Mouse (Mus musculus) heart, embryonic 10.5 days (tissue): ENCODE measurements at regions not wholly inside any gene's neighbourhood (a gene's known extent, or its start where the extent isn't known, plus 50 kb on each side); places are given as distances from the start of the nearest gene placed in this dataset.

Source experiments
- DNase-seq: peaks from one replicate; pipeline ENCODE4 v3.0.0-alpha.2; 2017; ENCODE audit warnings: low spot score
- H3K27ac ChIP-seq: fragments of 300-500 bp; sonication (generic); 2 replicates; pipeline ENCODE4 v1.5.1; 2016; ENCODE audit warnings: mild to moderate bottlenecking
- H3K27me3 ChIP-seq: fragments of 300-500 bp; sonication (generic); 2 replicates; pipeline ENCODE4 v1.6.1; 2016; ENCODE audit warnings: mild to moderate bottlenecking; ENCODE audit not compliant: poor library complexity, insufficient read depth, severe bottlenecking
- H3K36me3 ChIP-seq: fragments of 300-500 bp; sonication (generic); 2 replicates; pipeline ENCODE4 v1.6.1; 2016; ENCODE audit warnings: mild to moderate bottlenecking, moderate library complexity
- H3K4me1 ChIP-seq: fragments of 300-500 bp; sonication (generic); 2 replicates; pipeline ENCODE4 v1.6.1; 2016; ENCODE audit warnings: mild to moderate bottlenecking
- H3K4me3 ChIP-seq: fragments of 300-500 bp; sonication (generic); 2 replicates; pipeline ENCODE4 v1.5.1; 2016; ENCODE audit warnings: mild to moderate bottlenecking, moderate library complexity
- H3K9me3 ChIP-seq: fragments of 300-500 bp; sonication (generic); 2 replicates; pipeline ENCODE4 v1.6.1; 2016; ENCODE audit warnings: mild to moderate bottlenecking, moderate library complexity
- WGBS: fragments of 180-500 bp; shearing (Covaris S2); methylation state at CpG from one replicate; pipeline ENCODE4 v1.1.7; 2016; 5-methylcytosine and 5-hydroxymethylcytosine counted together

DNA sequence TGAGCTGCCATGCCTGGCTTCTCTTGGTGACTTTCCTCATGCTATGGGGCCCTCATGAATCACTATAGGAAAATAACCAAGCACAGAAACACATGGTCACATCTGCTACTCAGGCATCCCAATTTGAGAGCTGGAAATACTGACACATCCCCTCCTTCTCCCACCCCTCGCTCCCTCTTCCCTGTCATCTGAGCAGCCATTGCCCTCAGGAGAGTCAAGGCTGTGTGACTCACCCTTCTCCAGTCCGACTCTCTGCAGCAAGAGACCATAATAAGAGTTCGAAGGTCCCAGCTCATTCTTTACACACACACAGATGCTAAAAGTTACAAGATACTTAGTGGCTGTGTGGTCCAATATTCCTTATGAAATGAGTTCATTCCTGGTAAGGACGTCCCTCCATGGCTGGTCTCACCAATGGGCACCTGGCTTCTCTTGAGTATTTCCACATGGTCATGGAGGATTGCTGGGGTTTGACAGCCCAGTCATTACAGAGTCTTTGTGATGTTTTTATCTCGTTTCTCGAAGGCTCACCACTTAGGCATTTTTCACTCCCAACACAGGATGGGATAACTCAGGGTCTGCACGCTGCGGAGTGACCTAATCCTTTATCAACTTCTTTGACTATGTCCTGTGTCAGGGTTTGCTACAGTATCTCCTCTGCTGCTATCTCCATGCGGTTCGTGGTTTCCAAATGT, 74.8 kb upstream of the Lnx1 start:
- H3K4me3 ChIP-seq: no peak overlapping the region
- WGBS: 39% methylated on average over 10 of the region's 10 CpGs

DNA sequence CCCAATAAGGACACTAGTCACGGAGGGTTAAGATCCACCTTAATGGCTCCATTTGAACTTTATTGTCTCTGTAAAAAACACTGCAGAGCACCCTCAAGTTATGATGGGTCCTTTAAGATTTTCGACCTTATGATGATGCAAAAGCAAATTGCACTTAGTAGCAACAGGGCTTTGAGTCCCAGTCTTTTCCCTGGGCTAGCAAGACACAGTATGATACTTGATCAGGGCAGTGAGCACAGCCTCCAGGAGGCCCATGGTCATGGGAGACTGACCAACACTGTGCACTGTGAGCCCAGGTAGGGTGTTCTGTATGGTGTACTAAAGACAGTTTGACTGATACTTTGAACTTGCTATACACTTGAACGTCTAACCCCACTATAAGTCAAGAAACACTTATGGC, 73.4 kb upstream of the Lnx1 start:
- H3K9me3 ChIP-seq: no peaks in the 10 kb centered on the region
- no peaks in the 10 kb centered on the region for H3K4me1 ChIP-seq
- no peak overlapping the region for H3K4me3 ChIP-seq
- 77% methylated on average over 3 of the region's 3 CpGs for WGBS
- no peak for DNase-seq
- no peak overlapping the region for H3K27ac ChIP-seq
- peaks cover 7% of the 10 kb centered on the region; the same call in 1 of the 2 replicates for H3K27me3 ChIP-seq
- H3K36me3 ChIP-seq: no peaks in the 10 kb centered on the region

More for the DNA sequence above, 74.8 kb upstream of the Lnx1 start:
- no peak for DNase-seq
- H3K36me3 ChIP-seq: no peaks in the 10 kb centered on the region
- no peaks in the 10 kb centered on the region for H3K9me3 ChIP-seq
- H3K27ac ChIP-seq: no peak overlapping the region
- no peaks in the 10 kb centered on the region for H3K4me1 ChIP-seq
- peaks cover 4% of the 10 kb centered on the region; the same call in 1 of the 2 replicates for H3K27me3 ChIP-seq

DNA sequence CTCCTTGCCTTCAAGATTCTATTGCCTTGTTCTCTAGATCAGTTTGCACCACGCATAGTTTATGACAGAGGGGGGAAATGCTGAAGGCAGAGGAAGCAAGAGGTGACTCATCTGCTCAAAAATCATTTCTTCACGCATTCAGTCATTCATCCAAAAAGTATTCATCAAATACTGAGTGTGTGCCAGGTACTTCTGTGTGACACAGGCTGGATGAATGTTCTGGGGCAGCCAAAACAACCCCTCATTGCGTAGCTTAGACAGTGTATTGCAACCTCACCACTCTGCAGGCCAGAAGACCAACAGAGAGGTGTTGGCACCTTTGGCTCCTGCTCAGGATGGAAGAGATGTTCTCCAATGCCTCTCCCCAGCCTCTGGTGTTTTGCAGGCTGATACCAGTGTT, 72.9 kb upstream of the Lnx1 start:
- DNase-seq: no peak
- no peaks in the 10 kb centered on the region for H3K9me3 ChIP-seq
- H3K4me1 ChIP-seq: peaks cover 1% of the 10 kb centered on the region; the same call in 1 of the 2 replicates
- H3K27ac ChIP-seq: no peak overlapping the region
- WGBS: 82% methylated on average over 3 of the region's 3 CpGs
- no peak overlapping the region for H3K4me3 ChIP-seq
- H3K36me3 ChIP-seq: no peaks in the 10 kb centered on the region
- peaks cover 7% of the 10 kb centered on the region; the same call in 1 of the 2 replicates for H3K27me3 ChIP-seq

DNA sequence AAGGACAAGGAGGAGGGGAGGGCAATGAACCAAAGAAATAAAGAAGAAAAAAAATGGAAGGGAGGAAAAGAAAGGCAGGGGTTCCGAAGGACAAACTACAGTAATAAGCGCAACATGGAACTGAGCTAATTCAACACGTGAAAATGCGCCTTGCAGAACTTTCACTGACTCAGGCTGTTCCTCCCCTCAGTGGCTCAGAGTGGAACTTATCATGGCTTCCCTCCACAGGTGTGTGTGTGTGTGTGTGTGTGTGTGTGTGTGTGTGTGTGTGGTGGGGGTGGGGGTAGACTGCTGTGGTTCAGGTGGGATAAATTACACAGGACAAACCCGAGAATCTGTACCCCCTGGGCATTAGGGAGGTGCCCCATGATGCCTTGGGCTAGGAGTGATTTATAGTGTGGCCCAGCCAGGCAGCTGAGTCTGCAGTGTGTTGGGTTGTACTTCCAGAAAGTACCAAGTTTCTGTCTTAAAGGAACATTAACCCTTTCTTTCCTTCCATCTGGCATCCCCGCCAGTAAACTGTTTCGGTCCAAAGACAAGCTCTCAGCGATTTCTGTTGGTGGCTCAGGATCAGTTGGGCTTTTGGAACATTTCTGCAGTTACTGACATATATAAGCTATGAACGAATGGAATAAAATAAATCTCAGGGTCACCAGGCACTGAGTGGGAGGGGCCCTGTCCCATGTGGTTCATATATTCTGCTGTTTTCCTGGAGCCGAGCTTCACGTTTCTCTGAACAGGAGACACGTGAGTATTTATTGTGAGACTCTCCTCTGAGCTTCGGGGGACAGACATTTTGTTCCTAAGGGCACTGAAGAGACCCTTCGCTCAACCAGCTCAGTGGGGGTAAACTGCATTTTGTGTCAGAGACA, 71.1 kb upstream of the Lnx1 start:
- no peak overlapping the region for H3K4me3 ChIP-seq
- no peaks in the 10 kb centered on the region for H3K36me3 ChIP-seq
- H3K9me3 ChIP-seq: no peaks in the 10 kb centered on the region
- H3K27ac ChIP-seq: no peak overlapping the region
- no peak for DNase-seq
- peaks cover 7% of the 10 kb centered on the region; the same call in 1 of the 2 replicates for H3K27me3 ChIP-seq
- peaks cover 12% of the 10 kb centered on the region for H3K4me1 ChIP-seq
- WGBS: 85% methylated on average over 14 of the region's 14 CpGs

DNA sequence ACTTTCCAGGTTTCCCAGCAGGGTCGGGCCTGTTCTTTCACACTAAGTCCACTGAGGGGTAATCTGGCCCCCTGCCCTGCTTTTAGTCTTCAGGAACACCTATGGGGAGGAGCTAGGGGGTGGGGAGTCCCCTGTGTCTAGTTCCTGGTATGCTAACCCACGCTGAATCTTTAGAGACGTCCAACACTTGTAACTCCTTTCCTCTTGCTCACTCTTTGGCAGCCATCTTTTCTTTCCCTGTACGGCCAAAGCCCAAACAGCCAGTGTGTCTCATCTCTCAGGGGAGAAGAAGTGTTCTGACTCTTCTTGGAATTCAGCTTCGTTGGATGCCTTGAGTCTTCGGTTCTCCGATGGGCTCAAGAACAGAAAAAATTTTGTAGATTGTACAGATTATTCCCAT, 68.4 kb upstream of the Lnx1 start:
- Histone ChIP-seq H3K4me3 (no peak overlapping the region), H3K4me1 (peaks cover 37% of the 10 kb centered on the region), H3K27me3 (peaks cover 7% of the 10 kb centered on the region; the same call in 1 of the 2 replicates), H3K36me3 (no peaks in the 10 kb centered on the region), H3K27ac (no peak overlapping the region), H3K9me3 (no peaks in the 10 kb centered on the region)
- DNase-seq: no peak
- 80% methylated on average over 7 of the region's 7 CpGs for WGBS

DNA sequence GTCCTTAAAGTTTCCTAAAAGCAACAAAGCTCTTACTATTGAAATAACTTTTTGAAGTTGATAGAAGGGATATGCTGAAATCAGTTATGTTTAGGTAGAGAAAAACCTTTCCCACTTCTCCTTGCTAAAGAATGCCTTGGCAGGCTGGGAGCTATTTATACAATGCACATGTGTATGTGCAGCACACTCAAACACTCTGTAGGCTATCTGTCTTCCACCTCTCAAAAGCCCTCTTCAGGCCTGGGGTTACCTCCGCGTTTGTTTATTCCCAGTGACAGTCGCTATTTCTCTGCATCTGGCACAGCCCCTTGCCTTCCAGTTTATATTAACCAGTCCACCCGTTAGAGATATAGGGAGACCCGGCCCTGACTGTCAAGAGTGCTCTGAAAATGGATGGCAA, 66.3 kb upstream of the Lnx1 start:
- H3K9me3 ChIP-seq: no peaks in the 10 kb centered on the region
- WGBS: 21% methylated on average over 5 of the region's 5 CpGs
- H3K4me1 ChIP-seq: peaks cover 47% of the 10 kb centered on the region
- 0 out of 2 replicates have a peak, but pooled peaks cover 3% of the 10 kb centered on the region for H3K27me3 ChIP-seq
- H3K4me3 ChIP-seq: no peak overlapping the region
- no peaks in the 10 kb centered on the region for H3K36me3 ChIP-seq
- no peak overlapping the region for H3K27ac ChIP-seq
- no peak for DNase-seq

DNA sequence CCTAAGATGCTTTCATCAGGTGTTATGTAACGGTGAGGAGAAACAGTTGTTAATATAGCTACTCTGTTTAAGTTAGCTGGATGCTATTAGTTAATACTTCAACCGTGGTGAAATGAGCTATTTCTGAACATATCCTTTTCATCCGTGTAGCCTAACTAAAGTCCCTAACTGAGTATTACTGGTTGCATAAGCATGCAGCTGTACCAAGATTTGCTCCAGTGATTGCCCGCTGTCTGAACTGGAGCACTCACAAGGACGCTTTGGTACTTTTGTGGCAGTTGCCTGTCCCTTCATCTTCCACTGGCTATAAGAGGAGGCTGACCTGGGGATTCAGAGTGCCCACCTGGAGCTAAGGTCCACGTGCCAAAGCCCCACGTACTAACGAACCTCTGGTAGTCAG, 65.3 kb upstream of the Lnx1 start:
- Histone ChIP-seq H3K4me1 (peaks cover 47% of the 10 kb centered on the region), H3K27me3 (0 out of 2 replicates have a peak, but pooled peaks cover 3% of the 10 kb centered on the region), H3K27ac (0 out of 2 replicates have a peak overlapping the region, but pooled peaks have one; percentile 10), H3K4me3 (no peak overlapping the region), H3K36me3 (no peaks in the 10 kb centered on the region), H3K9me3 (no peaks in the 10 kb centered on the region)
- DNase-seq: no peak
- 66% methylated on average over 8 of the region's 8 CpGs for WGBS

DNA sequence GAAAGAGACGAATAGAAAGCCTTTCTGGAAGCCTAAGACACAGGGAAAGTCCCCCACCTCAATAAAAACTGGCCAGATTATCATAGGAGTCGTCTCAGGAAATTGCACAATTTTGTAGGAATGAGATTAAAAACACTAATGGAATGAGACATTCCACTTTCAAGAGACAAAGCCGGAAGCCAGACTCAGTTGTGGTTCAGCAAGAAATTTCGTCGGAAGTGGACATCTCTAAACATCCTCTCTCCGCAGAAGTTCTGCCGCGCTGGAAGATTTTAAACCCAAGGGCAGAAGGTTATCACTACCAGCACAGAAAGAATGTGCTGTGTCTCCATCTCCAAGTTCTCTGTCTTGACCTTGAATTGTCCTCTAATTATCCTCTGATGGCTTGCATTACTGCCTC, 63.5 kb upstream of the Lnx1 start:
- no peak overlapping the region for H3K27ac ChIP-seq
- 34% methylated on average over 8 of the region's 8 CpGs for WGBS
- no peaks in the 10 kb centered on the region for H3K36me3 ChIP-seq
- H3K9me3 ChIP-seq: no peaks in the 10 kb centered on the region
- no peak for DNase-seq
- no peaks in the 10 kb centered on the region for H3K27me3 ChIP-seq
- no peak overlapping the region for H3K4me3 ChIP-seq
- peaks cover 47% of the 10 kb centered on the region for H3K4me1 ChIP-seq

DNA sequence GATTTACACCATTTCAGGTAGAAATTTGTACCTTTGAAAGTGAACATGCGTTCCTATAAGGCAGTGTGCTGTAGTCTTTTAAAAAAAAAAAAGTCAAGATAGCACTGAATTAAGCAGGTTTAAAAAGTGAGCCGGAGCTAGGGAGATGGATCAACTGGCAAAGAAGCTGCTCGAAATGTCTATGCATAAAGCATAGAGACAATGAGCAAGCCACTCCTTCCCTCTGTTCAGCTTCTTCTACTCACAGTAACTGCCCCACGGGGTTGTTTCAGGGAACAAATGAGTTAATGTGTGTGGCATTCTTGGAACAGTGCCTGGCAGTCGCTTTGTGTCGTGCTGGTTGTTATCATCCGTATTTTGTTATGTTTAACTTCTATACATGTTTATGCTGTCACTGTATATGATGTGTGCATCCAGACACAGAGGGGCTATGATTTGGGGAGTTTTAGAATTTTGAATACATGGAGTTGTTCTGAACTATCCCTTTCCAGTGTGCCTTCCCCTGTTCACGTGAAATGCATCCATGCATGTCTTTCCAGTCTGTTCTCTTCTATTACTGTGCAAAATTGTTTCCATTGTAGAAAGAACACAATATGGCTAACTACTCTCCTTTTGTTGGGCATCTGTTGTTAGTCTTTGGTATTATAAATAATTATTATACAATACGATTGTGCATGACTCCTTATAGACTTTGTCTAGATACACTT, 62.5 kb upstream of the Lnx1 start:
- Histone ChIP-seq H3K27ac (no peak overlapping the region), H3K4me3 (no peak overlapping the region), H3K4me1 (peaks cover 42% of the 10 kb centered on the region), H3K27me3 (no peaks in the 10 kb centered on the region), H3K9me3 (no peaks in the 10 kb centered on the region), H3K36me3 (no peaks in the 10 kb centered on the region)
- DNase-seq: no peak
- 61% methylated on average over 9 of the region's 9 CpGs for WGBS

DNA sequence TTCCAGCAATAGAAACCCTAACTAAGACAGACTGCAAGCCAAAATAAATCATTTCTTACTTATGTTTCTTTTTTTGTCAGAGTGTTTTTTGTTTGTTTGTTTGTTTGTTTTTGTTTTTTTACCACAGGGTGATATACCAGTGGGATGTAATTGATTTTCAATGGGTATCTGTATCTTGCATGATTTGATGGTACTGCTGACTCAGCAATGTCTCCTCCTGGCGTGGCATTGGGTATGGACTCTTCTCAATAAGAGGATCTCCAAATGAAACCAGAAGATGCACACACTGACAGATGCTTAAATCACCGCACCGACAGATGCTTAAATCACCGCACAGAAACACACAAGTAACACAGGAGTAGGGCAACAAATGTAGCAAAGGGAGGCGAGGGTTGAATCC, 54.8 kb upstream of the Lnx1 start:
- H3K36me3 ChIP-seq: no peaks in the 10 kb centered on the region
- no peak overlapping the region for H3K27ac ChIP-seq
- 0 out of 2 replicates have a peak, but pooled peaks cover 6% of the 10 kb centered on the region for H3K27me3 ChIP-seq
- no peak for DNase-seq
- H3K9me3 ChIP-seq: no peaks in the 10 kb centered on the region
- WGBS: 88% methylated on average over 5 of the region's 5 CpGs
- no peak overlapping the region for H3K4me3 ChIP-seq
- no peaks in the 10 kb centered on the region for H3K4me1 ChIP-seq

DNA sequence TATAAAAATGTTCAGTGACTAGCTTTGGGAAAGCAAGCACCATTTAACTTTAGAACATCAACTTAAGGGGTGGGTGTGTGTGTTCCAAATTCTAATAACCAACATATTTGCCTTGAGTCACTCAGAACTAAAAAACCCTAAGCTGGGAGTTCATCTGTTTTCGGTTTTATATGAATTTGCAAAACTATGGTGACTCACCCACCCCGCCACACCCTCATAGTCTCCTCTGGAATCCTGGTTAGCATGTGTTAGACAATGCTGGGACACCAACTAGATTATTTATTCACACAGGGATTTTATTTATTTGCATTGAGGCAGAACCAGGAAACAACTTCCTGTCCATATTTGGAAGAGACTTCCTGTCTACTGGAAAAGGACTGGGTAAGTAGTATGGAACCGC, 50.2 kb upstream of the Lnx1 start:
- 91% methylated on average over 3 of the region's 3 CpGs for WGBS
- H3K36me3 ChIP-seq: no peaks in the 10 kb centered on the region
- H3K4me1 ChIP-seq: no peaks in the 10 kb centered on the region
- peaks cover 29% of the 10 kb centered on the region for H3K27me3 ChIP-seq
- no peak overlapping the region for H3K27ac ChIP-seq
- no peak for DNase-seq
- H3K9me3 ChIP-seq: no peaks in the 10 kb centered on the region
- H3K4me3 ChIP-seq: no peak overlapping the region
